Mouse (Mus musculus): ENCODE data around the gene 4930524J08Rik.

Gene 4930524J08Rik

DNA sequence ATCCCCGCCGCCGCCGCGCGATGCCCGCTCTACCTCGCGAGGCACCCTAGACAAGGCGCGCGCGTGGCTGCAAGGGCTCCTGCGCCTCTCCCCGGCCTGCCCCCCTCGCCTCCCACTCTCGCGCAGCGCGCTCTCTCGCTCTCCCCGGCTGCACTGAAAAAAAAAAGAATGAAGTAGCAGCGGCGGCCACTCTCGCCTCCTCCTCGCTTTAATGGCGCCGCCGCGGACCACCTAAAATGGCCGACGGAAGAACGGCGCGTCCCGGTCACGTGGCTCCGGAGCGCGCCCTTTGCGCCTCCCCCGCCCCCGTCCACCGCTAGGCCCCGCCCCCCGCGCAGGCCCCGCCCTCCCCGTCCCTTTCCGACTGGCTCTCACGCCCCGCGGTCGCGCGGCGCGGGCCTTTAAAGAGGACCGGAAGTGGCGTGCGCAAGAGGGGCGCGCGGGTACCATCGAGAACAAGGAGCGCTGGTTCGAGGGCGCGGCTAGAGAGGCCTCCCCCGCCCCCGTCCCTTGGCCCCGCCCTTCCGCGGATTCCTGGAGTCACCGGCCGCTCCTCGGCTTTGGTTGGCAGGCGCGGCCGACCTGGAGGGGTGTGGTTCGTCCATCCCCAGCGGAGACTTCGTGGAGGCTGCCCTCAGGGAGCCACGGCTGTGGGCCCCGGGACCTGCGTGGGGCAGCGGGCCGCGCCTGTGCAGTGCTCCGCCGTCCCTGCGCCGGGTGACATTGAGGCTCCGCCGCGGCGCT is at the start of gene 4930524J08Rik, which contains the start of gene Hnrnpd:
TSS of gene 4930524J08Rik (plus strand) at position 363 of the 744 bp plus-strand sequence.
TSS of gene Hnrnpd (minus strand) at position 240 of the 744 bp plus-strand sequence.
- peak; percentile 99 for DNase-seq

- DNase-seq, result no peak
These were observed 47.0 kb upstream of the 4930524J08Rik start for GRCm38 (mm10) chr5:99931910-99932309.

DNA sequence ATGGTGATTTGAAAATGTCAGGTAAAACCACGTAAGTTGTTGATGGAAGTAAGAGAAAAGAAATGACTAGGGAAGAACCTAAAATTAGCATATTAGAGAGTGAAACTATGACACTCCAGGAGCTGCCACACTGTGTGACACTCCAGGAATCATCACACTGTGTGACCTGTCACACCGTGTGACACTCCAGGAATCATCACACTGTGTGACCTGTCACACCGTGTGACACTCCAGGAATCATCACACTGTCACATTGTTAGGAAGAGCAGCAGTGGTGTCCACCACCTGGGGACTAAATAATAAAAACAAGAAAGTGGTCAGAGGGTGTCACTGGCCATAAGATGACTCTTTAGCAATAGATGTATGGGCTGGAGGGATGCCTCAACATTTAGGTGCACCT is 39.4 kb upstream of the 4930524J08Rik start:
- no peak for DNase-seq

DNA sequence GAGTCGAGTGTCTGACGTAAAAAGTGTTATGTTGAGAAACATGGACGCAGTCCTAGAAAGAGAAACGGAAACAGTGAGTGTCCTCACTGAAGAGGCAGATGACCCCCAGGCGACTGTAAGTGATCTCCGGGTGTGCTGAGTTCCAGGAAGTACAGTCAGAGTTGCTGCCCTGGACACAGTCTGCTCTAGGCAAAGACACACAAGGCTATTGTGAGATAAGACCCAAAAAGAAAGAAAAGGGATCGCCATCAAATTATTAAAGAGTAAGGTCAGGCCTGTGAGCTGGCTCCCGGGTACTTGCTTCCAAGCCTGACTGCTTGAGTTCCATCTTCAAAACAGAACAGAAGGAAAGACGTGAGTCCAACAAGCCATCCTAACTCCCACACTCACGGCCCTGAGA is 37.6 kb upstream of the 4930524J08Rik start:
- no peak for DNase-seq

DNA sequence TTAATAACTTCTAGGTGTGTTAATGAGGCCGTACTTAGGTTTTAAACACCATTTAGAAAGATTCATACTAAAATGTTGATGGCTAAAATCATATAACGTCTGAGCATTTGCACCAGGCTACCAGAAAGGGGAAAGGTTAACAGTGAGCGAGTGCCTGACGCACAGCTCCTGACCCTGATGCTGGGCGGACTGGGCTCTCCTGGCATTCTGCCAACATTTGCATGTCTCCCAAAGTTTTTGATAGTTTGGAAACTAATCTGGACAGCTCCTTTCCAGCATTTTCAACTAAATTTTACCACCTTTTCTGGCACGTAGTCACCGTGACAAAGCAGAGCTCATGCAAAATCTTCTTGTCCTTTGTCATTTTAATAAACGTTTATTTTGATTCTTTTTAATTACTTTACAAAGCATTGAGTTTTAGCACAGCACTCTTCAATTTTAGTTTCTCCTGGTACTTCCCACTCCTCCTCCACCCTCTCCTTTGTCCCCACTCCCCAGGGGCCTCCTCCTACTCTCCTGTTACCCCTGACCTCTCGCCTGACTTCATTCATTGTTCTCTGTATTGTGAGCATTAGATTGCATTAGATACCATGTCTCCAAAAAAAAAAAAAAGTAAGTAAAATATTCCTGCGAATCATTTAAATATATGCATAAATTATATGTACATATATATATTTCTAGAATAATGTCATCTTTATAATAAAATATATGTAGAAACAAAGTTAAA is 36.9 kb upstream of the 4930524J08Rik start:
- peak; percentile 38 for DNase-seq

- DNase-seq, result no peak
These were observed 26.3 kb upstream of the 4930524J08Rik start for GRCm38 (mm10) chr5:99952513-99952912.

- no peak for DNase-seq
These were observed 25.0 kb upstream of the 4930524J08Rik start for GRCm38 (mm10) chr5:99953883-99954282.

- no peak for DNase-seq
These were observed 20.2 kb upstream of the 4930524J08Rik start for GRCm38 (mm10) chr5:99958666-99959065.

DNA sequence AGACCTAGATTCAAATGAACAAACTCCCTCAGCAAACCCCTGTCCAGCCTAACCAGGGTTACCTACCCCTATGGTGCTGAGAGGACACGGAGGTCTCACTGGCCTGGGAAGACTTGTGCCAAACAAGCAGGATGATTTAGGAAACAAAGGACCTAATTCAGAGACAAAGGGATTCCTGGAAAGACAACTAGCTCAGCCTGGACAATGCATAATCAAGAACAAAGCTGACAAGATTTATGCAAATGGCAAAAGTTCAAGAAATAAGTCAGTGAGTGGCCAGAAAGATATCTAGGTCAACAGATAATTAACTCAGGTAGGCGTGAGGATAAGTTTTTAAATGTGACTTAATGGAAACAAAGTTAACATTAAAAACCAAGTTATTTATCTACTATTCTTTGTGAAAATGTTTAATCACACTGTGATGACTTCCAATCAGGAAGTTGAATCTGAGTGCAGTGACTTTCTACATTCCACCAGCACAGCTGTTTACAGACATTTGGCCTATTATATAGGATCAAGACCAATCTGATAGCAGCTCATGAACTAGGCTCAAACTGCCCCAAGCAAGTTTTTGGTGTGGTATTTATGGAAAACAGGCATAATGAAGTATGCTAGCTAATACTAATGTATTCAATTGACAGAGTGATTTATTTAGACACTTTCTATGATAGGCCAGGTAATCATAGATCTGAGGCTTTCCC is 19.5 kb upstream of the 4930524J08Rik start:
- DNase-seq, result peak; percentile 61

- no peak for DNase-seq
These were observed 18.9 kb upstream of the 4930524J08Rik start for GRCm38 (mm10) chr5:99959960-99960359.

GRCm38 (mm10) chr5:99973941-99974340 is 4.9 kb upstream of the 4930524J08Rik start:
- DNase-seq, result peak; percentile 43

- no peak for DNase-seq
These were observed 3.8 kb upstream of the 4930524J08Rik start for GRCm38 (mm10) chr5:99975061-99975460.

GRCm38 (mm10) chr5:99975776-99976175 is 3.1 kb upstream of the 4930524J08Rik start:
- DNase-seq, result no peak

- DNase-seq, result no peak
These were observed 2.4 kb upstream of the 4930524J08Rik start for GRCm38 (mm10) chr5:99976334-99976955.

GRCm38 (mm10) chr5:99977516-99978301 is 1.2 kb upstream of the 4930524J08Rik start:
- peak; percentile 85 for DNase-seq

GRCm38 (mm10) chr5:99983452-99984061 is 4.7 kb downstream of the 4930524J08Rik start:
- no peak for DNase-seq

GRCm38 (mm10) chr5:99994166-99994565 is 15.3 kb downstream of the 4930524J08Rik start:
- DNase-seq, result no peak

GRCm38 (mm10) chr5:99994680-99995079 is 15.8 kb downstream of the 4930524J08Rik start:
- no peak for DNase-seq

- DNase-seq, result no peak
These were observed 21.2 kb downstream of the 4930524J08Rik start for GRCm38 (mm10) chr5:100000048-100000447.

GRCm38 (mm10) chr5:100000500-100000899 is 21.6 kb downstream of the 4930524J08Rik start:
- DNase-seq, result no peak

DNA sequence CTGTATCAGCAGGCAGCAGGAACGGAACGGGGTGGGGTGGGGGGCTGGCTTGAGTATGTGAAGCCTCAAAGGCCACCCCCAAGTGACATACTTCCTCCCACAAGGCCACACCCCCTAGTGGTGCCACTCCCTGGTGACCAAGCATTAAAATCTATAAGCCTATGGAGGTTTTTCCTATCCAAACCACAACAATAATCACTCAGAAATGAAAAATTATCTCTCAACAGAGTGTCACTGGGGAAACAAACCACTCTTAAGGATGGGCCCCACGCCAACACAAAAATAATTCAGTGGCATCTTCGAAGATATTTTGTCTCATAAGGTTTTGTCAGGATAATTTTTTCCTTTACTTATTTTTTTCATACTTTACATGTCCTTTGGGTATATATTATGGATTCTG is 25.0 kb downstream of the 4930524J08Rik start:
- no peak for DNase-seq

- DNase-seq, result no peak
These were observed 26.6 kb downstream of the 4930524J08Rik start for GRCm38 (mm10) chr5:100005431-100005830.
